Mouse (Mus musculus): ENCODE data around the gene Spout1.
A peak's percentile ranks its signal among the peaks of the same experiment; 100 is the strongest.

The Spout1 gene

DNA sequence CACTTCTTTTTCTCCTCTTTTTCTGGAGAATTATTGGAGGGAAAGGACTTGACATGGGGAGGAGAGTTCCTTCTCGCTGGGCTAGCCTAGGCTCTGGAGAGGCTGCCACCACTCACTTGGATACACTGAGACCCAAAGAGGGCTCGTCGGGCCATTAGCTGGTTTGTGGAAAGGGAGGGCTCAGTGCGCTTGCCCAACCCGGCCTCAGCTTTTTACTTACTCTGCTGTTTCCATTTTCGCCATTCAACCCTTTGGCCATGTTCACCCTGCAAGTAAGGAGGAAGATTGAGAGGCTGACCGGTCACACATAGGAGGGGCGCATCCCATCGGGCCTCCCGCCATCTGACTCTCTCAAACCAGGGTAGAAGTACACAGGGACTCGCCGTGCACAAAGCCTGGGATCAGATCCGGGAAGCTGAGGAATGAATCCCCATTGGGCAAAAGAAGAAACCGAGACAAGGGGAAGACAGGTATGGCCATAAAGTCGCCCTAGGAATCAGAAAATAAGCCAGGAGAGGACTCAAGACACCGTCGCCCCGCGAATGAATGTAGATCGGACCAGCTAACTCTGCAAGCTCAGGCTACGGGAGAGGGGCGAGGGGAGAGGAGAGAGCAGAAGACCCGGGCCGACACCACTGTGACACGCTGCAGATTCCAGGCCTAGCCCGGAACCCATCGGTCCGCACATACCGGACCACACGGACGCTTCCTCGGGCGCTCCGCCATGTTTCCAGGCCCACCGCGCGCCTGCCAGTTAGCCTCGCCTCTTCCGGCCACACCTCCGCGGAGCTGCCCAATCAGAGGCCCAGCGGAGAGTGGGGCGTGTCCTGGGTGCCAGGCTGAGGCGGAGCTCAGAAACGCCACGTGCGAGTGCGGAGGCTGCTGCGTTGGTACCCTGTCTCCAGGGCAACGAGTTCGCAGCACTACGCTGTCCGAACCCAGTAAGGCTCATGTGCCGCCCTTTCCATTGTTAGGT, at the start of gene Spout1:
TSS of gene Spout1 (minus strand) at position 760 of the 976 bp plus-strand sequence.
- peak; percentile 89 to 92 for DNase-seq (ENCODE audit: low read depth in 2 of 2, low spot score in 2 of 2)

GRCm38 (mm10) chr2:30216293-30216692, 38.0 kb upstream of the Spout1 start:
- DNase-seq (ENCODE audit: low read depth in 2 of 2, low spot score in 2 of 2) = no peak

DNA sequence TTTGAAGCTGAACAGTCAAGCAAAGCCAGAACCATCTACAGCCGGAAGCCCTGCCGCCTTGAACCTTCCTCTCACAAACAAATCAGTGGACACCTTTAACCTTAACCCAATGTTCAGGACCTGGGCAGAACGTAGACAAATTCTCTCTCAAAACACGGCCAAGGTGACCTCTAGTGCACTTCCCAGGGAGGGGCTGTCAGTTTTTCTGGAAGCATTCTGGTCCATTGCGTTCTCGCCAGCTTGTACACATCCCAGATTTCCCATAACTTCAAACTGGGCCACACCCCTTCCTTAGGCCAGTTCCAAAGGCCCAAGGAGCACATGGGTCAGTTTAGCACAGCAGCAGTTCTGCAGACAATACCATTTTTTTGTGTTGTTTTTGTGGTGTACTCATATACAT, 37.2 kb upstream of the Spout1 start:
- no peak for DNase-seq (ENCODE audit: low read depth in 2 of 2, low spot score in 2 of 2)

GRCm38 (mm10) chr2:30214745-30215144, 36.5 kb upstream of the Spout1 start:
- no peak for DNase-seq (ENCODE audit: low read depth in 2 of 2, low spot score in 2 of 2)

GRCm38 (mm10) chr2:30212951-30213350, 34.7 kb upstream of the Spout1 start:
- no peak for DNase-seq (ENCODE audit: low read depth in 2 of 2, low spot score in 2 of 2)

- DNase-seq (ENCODE audit: low read depth in 2 of 2, low spot score in 2 of 2) = no peak
Measured at GRCm38 (mm10) chr2:30212169-30212545, 33.9 kb upstream of the Spout1 start.

GRCm38 (mm10) chr2:30211408-30212168, 33.3 kb upstream of the Spout1 start:
- DNase-seq (ENCODE audit: low read depth in 2 of 2, low spot score in 2 of 2) = no peak

DNA sequence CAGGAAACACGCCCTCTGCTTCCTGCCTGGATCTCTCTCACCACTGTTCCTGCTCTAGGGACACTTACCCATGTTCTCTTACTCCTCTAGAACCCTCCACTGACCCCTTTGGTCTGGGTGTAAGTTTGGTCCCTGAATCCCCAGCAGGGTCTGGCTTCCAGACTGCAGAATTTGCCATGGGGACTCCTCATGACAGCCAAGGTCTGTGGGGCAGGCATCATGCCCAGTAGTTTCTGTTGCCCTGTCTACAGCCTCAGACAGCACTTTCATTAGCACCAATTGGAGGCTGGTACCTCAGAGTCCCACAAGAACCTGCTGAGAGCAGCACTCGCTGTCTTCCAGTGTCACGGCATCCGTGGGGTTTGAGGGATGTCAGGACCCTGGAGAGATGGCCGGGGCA, 29.6 kb upstream of the Spout1 start:
- DNase-seq (ENCODE audit: low read depth in 2 of 2, low spot score in 2 of 2) = no peak

GRCm38 (mm10) chr2:30207401-30207800, 29.1 kb upstream of the Spout1 start:
- DNase-seq (ENCODE audit: low read depth in 2 of 2, low spot score in 2 of 2) = no peak

GRCm38 (mm10) chr2:30205629-30206357, 27.5 kb upstream of the Spout1 start, which contains the start of gene Kyat1:
Gene Kyat1 (minus strand): TSS chr2:30205847.
- peak; percentile 88 to 93 for DNase-seq (ENCODE audit: low read depth in 2 of 2, low spot score in 2 of 2)

- DNase-seq (ENCODE audit: low read depth in 2 of 2, low spot score in 2 of 2) = no peak
Measured at GRCm38 (mm10) chr2:30205255-30205628, 27.0 kb upstream of the Spout1 start.

DNA sequence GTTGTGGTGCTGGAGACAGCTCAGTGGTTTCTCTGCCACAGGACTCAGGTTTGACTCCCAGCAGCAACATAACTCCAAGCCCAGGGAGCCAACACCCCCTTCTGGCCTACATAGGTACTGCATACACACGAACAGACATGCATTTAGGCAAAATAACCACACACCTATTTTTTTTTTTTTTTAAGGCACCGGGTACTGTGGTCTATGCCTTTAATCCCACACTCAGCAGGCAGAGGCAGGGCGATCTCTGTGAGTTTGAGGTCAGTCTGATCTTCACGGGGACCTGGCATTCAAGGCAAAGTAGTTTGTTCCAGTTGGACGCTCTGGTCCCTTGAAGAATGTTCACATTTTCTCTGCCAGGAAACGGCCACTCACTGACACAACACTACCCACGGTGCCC, 25.2 kb upstream of the Spout1 start:
- peak; percentile 44 to 60 for DNase-seq (ENCODE audit: low read depth in 2 of 2, low spot score in 2 of 2)

DNA sequence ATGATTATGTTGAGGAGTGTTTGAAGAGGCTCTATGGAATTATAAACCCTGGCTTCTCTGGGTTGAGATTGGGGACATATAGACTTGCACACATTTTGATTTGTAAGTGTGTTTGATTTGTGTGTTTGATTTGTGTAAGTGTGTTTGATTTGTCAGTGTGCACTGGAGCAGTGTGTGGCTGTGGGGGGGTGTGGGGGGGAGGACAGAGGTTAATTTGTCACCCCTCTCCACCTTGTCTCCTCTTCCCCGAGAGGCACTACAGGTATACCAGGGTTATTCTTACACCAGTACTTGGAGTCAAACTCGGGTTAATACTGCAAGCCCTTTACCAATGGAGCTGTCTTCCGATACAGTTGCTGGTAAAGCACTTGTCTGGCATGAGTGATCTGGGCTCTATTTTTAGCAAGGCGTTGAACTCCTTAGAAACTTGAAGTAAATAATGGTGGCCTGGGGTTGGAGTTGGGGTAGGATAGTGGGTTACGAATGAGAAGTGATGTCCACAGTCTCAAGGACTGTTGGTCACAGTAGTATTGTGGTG, 22.2 kb upstream of the Spout1 start:
- DNase-seq (ENCODE audit: low read depth in 2 of 2, low spot score in 2 of 2) = no peak

DNA sequence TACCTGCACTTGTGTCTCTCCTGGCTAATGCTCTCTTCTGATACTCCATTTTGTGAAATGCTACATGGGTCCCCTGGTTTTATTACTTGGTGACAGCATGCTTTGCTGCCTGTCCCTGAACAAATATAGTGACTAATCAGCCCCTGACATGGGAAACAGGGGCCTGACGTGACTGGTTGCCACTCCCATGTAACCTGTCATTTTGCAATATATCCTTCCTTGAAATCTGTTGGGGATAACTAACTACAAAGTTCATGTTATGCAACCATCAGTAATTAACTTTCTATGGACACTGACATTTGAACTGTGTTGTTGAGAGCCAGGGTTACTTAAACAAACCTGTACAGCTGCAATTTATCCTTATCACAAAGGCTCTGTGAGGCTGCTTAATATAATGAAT, 21.7 kb upstream of the Spout1 start:
- DNase-seq (ENCODE audit: low read depth in 2 of 2, low spot score in 2 of 2) = no peak

- no peak for DNase-seq (ENCODE audit: low read depth in 2 of 2, low spot score in 2 of 2)
Measured at GRCm38 (mm10) chr2:30198021-30198420, 19.8 kb upstream of the Spout1 start.

- no peak for DNase-seq (ENCODE audit: low read depth in 2 of 2, low spot score in 2 of 2)
Measured at GRCm38 (mm10) chr2:30194656-30195055, 16.4 kb upstream of the Spout1 start.

GRCm38 (mm10) chr2:30191790-30192580, 13.7 kb upstream of the Spout1 start:
- DNase-seq (ENCODE audit: low read depth in 2 of 2, low spot score in 2 of 2) = no peak

- DNase-seq (ENCODE audit: low read depth in 2 of 2, low spot score in 2 of 2) = no peak
Measured at GRCm38 (mm10) chr2:30185681-30186080, 7.4 kb upstream of the Spout1 start.

GRCm38 (mm10) chr2:30185276-30185675, 7.0 kb upstream of the Spout1 start:
- DNase-seq (ENCODE audit: low read depth in 2 of 2, low spot score in 2 of 2) = no peak

DNA sequence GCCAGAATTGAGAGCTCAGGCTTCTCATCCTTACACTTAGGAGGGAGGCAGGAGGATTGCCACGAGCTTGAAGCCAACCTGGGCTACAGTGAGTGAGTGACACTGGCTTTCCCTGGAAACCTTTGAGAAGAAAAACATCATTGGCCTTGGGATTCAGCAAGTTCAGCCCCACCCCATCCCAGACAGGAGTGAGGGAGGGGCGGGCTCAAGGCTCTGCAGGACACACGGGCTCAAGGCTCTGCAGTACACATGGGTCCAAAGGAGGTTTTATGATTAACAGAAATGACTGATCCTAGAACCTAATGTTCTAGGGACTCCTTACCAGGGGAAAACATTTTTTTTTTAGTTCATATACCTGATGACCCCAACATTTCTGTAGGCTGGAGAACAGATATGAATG, 5.5 kb upstream of the Spout1 start:
- no peak for DNase-seq (ENCODE audit: low read depth in 2 of 2, low spot score in 2 of 2)

Measured in CD8-positive naive resting alpha-beta T cell, adult 2 months (primary cell).